Mouse (Mus musculus): ENCODE data around the gene Irak4. TPM values are rescaled to one million over a fixed set of nuclear protein-coding genes. Genes with fewer than 3 reads are reported as not detected.

Gene Irak4
- polyA plus RNA-seq (2015; fragmentation: Nextera tagmentation; extraction: Ambion mirVana), result 9.7 TPM in 2 replicates

DNA sequence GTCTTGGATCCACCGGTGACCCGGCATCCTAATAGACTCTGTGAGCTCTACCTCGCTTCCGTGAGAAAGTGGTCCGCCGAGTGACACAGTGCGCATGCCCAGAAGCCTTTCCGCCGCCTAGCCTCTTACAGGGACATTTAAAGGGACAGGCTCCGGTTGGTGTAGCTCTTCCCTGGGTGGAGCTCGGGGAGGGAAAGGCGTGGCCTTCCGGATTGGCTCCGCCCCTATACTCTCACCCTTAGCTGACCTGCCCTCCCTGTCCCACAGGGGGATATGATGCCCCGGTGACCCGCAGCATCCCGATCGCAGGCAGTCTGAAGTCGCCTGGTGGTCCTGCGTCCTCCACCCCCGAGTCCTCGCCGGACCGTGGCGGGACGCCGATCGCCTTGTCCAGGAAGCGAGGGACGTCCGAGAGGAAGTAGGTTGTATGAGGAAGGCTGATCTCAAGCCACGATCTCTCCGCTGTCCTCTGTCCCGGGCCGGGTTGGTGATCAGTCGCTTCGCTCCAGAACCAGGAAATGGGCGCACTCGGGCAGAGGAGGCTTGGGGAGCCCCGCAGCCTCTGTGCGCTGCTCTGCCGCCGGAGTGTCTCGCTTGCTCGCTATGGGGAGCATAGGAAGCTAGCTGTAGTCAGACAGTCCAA lies at the start of gene Irak4, which contains the start of gene Pus7l:
Gene Irak4 (plus strand): TSS at position 235 of the 643 bp plus-strand sequence.
Gene Pus7l (minus strand): TSS at position 139 of the 643 bp plus-strand sequence.
- ATAC-seq (ENCODE audit: insufficient number of reproducible peaks, low FRiP score, low TSS enrichment, low read depth), result peak; percentile 97
- Histone ChIP-seq H3K4me1 (peaks cover 4% of the 10 kb centered on the region), H3K27ac (peak within 1 kb of the TSS; percentile 86), H3K4me2 (peak within 1 kb of the TSS; percentile 79), H3K27me3 (no peaks in the 10 kb centered on the region), H3K9me3 (no peaks in the 10 kb centered on the region), H3K36me3 (0 out of 2 replicates have a peak, but pooled peaks cover 3% of the 10 kb centered on the region), H3K9ac (peak within 1 kb of the TSS; percentile 63), H3K4me3 (peak within 1 kb of the TSS; percentile 74)
- under 1% methylated on average over 45 of the region's 45 CpGs for WGBS

DNA sequence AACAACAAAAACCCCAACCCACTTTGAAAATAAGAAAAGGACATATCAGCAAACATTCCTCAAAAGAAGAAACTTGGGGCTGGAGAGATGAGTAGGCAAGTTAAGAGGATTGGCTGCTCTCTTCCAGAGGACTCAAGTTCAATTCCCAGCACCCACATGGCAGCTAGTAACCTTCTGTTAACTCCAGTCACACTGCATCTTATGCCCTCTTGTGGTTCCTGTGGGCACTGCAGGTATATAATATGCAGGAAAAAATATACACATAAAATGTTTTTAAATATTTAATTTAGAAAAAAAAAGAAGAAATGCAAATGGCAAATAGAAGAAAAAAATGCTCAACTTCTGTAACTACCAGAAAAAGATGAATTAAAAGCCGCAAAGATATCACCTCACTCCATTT lies 49.0 kb upstream of the Irak4 start:
- Histone ChIP-seq H3K4me2 (no peak overlapping the region), H3K4me3 (no peak overlapping the region), H3K36me3 (no peaks in the 10 kb centered on the region), H3K27me3 (no peaks in the 10 kb centered on the region), H3K9ac (no peak overlapping the region), H3K27ac (no peak overlapping the region), H3K4me1 (no peaks in the 10 kb centered on the region), H3K9me3 (no peaks in the 10 kb centered on the region)
- no peak for ATAC-seq (ENCODE audit: insufficient number of reproducible peaks, low FRiP score, low TSS enrichment, low read depth)
- 98% methylated on average over 1 of the region's 1 CpGs for WGBS

DNA sequence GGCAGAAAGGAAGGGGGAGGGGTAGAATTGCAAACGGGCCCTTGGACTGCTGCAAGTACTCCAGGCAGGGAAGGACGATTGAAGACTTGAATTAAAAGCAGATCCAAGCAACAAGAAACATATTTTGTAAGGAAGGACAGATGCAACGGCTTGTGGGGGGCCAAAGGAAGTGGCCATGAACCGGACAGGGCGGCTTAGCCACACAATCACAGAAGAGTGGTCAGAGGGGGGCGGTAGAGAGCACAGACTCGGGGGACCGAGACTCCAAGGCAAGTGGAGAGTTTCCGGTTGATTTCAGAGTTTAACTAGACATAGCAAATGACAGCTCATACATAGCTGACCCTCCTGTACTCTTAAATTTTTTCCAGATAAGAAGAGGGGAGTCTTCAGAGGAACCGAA lies 47.5 kb upstream of the Irak4 start:
- Histone ChIP-seq H3K9ac (no peak overlapping the region), H3K4me1 (no peaks in the 10 kb centered on the region), H3K4me2 (no peak overlapping the region), H3K4me3 (no peak overlapping the region), H3K27me3 (no peaks in the 10 kb centered on the region), H3K9me3 (no peaks in the 10 kb centered on the region), H3K27ac (no peak overlapping the region), H3K36me3 (no peaks in the 10 kb centered on the region)
- WGBS, result 60% methylated on average over 10 of the region's 10 CpGs
- ATAC-seq (ENCODE audit: insufficient number of reproducible peaks, low FRiP score, low TSS enrichment, low read depth), result no peak

DNA sequence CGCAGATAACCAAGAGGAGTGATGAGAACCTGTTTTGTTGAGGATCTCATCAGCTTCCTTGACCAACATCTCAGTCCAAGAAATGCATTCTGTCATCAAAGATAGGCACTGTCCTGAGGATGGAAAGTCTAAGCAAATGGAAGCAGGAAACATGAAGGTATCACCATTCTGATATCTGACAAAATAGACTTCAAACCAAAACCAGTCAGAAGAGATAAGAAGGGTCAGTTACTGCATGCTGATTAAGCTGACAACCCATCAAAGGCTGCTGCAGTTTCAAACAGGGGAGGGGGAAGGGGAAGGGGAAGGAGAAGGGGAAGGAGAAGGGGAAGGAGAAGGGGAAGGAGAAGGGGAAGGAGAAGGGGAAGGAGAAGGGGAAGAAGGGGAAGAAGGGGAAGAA lies 44.2 kb upstream of the Irak4 start:
- H3K27me3 ChIP-seq, result no peaks in the 10 kb centered on the region
- H3K4me1 ChIP-seq, result no peaks in the 10 kb centered on the region
- ATAC-seq (ENCODE audit: insufficient number of reproducible peaks, low FRiP score, low TSS enrichment, low read depth), result no peak
- WGBS, result 82% methylated on average over 1 of the region's 1 CpGs
- H3K4me2 ChIP-seq, result no peak overlapping the region
- no peaks in the 10 kb centered on the region for H3K36me3 ChIP-seq
- H3K9me3 ChIP-seq, result no peaks in the 10 kb centered on the region
- no peak overlapping the region for H3K9ac ChIP-seq
- H3K27ac ChIP-seq, result no peak overlapping the region
- no peak overlapping the region for H3K4me3 ChIP-seq

DNA sequence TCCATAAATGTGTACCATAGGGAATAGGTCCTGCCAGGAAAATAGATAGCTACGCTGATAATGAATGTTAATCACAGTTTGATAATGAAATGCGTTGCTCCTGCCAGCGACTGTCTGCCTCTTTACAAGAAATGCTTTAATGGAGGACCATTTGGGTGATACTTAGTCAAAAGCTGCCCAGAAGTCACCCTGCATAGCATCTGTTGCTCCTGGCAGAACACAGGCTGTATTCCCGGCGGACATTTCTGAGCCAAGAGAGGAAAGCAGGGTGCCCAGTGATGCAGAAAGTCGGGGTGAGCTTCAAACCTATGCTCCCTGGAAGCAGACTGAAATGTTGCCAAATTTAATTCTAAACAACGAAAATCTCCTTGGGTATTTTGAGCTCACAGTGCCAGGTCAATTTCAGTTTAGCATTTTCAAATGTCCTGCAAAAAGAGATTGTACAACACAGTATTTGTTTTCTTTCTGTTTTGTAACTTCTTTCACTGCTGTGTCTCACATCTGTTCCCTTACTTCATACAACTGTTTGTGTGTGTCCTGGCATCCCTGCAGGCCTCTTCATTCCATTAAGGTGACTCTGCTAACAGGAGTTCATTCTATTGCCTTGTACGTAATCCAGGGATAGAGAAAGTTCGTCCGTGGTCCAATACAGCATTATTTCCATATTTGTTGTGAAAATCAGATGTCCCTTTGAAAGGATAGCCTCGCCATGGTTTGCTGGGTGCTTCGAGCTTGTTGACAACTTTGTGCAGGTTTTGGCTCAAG lies 39.8 kb upstream of the Irak4 start:
- Histone ChIP-seq H3K4me1 (no peaks in the 10 kb centered on the region), H3K9me3 (no peaks in the 10 kb centered on the region), H3K4me3 (no peak overlapping the region), H3K9ac (no peak overlapping the region), H3K36me3 (no peaks in the 10 kb centered on the region), H3K27me3 (no peaks in the 10 kb centered on the region), H3K27ac (no peak overlapping the region), H3K4me2 (no peak overlapping the region)
- ATAC-seq (ENCODE audit: insufficient number of reproducible peaks, low FRiP score, low TSS enrichment, low read depth), result no peak
- WGBS, result 79% methylated on average over 12 of the region's 12 CpGs

DNA sequence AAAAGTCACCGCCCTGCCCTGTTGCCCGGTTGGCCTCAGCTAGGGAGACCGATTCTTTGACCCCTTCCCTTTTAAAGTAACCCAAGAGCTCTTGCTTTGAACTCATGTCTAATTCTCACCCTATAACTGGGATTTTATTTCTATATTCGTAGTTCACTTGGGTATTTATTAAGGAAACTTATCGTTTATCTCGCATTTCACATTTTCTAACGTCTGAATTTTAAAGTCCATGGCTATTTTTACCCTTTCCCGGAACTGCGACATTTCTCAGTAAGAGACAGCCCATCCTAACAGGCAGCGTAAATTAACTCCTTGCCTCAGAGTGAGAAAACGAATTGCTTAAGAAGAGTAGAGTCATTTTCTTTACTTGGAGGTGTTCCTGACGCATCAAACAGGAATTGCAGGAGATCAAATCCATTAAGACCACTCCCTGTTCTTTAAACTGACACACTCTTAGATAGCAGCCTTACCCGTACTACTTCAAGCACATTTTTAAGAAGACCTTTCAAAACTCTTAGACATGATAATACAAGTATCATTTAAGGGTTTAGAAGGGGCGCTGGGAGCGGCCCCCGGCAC lies 25.4 kb upstream of the Irak4 start:
- Histone ChIP-seq H3K4me3 (no peak overlapping the region), H3K9me3 (no peaks in the 10 kb centered on the region), H3K4me1 (no peaks in the 10 kb centered on the region), H3K27ac (no peak overlapping the region), H3K27me3 (no peaks in the 10 kb centered on the region), H3K4me2 (no peak overlapping the region), H3K36me3 (no peaks in the 10 kb centered on the region), H3K9ac (no peak overlapping the region)
- 66% methylated on average over 16 of the region's 16 CpGs for WGBS
- ATAC-seq (ENCODE audit: insufficient number of reproducible peaks, low FRiP score, low TSS enrichment, low read depth), result no peak

DNA sequence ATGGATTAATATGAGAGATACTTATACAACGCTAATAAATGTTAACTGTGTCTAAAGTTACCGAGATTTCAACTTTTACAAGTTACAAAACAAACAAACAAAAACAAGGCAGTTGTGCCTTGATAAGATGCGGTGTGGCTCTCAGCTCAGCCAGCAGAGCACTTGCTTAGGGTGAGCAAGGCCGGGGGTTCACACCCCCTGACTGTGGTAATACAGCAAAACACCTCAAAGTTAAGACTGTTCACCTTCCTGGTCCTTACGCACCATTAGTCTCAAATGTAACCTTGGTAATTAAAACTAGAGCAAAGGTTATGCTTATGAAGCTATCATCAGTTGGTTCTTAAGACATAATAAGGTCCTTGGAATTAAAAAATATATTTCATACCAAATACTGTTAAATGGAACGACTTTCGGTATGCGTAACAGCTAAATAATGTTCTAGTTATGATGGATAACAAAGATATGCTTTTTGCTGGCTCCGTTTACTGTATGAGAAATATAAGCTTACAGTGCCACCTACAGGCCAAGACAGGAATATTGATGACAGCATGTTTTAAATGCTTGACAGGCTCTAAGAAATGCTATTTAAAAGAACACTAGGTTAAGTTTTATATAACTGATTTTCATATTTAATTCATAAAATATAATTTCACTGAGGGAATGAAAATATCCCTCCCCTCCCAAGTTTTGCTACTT lies 23.1 kb upstream of the Irak4 start:
- no peak overlapping the region for H3K4me3 ChIP-seq
- ATAC-seq (ENCODE audit: insufficient number of reproducible peaks, low FRiP score, low TSS enrichment, low read depth), result no peak
- no peak overlapping the region for H3K4me2 ChIP-seq
- H3K27me3 ChIP-seq, result no peaks in the 10 kb centered on the region
- peaks cover 4% of the 10 kb centered on the region; the same call in 1 of the 2 replicates for H3K36me3 ChIP-seq
- H3K9ac ChIP-seq, result no peak overlapping the region
- WGBS, result 33% methylated on average over 9 of the region's 9 CpGs
- H3K4me1 ChIP-seq, result no peaks in the 10 kb centered on the region
- no peaks in the 10 kb centered on the region for H3K9me3 ChIP-seq
- no peak overlapping the region for H3K27ac ChIP-seq

DNA sequence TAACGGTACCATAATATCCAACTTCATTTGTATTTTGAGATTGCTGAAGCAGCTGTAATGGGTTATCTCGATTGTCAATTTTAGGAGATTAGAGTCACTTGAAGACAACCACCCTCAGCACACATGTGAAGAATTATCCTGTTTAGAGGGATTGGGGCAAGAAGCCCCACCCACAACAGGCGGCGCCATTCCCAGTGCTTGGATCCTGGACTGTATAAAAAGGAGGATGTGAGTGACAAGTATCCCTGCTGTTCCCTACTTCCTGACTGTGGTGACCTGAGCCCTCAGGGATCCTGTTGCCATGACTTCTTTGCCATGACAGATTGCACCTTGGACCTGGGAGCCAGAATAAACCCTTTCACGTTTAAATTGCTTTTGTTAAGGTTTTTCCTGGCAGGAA lies 22.5 kb upstream of the Irak4 start:
- Histone ChIP-seq H3K4me3 (no peak overlapping the region), H3K9ac (no peak overlapping the region), H3K4me1 (no peaks in the 10 kb centered on the region), H3K9me3 (no peaks in the 10 kb centered on the region), H3K4me2 (no peak overlapping the region), H3K36me3 (peaks cover 9% of the 10 kb centered on the region; the same call in 1 of the 2 replicates), H3K27me3 (no peaks in the 10 kb centered on the region), H3K27ac (no peak overlapping the region)
- ATAC-seq (ENCODE audit: insufficient number of reproducible peaks, low FRiP score, low TSS enrichment, low read depth), result no peak
- 73% methylated on average over 5 of the region's 5 CpGs for WGBS

DNA sequence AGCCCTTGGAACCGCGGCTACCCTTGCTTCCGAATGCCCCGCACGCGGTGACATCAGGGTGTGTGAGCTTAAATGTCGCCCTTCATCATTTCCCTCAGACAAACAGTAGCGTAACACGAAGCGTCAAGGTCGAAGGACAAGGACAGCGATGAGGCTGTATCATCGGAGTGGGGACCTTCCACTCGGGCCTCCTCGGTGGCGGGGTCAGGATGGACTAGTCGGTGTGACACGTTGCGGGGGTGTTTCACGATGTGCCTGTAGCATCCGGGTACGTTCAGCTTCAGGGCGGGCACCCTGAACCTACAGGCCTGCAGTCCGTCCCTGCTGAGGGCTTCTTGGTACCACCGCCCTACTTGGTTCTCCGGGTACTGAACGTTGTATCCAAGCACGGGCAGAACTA lies 20.2 kb upstream of the Irak4 start:
- no peak for ATAC-seq (ENCODE audit: insufficient number of reproducible peaks, low FRiP score, low TSS enrichment, low read depth)

DNA sequence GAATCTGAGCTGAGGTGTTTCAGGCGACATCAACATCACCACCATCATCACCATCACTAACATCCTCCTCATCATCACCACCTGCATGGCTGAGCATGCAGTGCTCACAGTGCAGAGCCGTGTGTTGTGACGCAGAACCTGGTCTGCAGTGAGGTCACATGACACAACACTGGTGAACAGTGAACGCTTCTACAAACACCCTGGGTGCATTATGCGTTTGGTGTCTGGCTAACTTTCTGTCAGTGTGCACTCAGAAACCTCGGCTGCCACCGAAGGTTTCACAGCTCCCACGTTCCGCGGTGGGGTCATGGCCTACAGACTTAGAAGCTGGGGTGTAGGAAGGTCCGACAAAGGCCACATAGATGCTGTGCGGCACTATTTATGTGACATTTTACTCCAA lies 18.5 kb upstream of the Irak4 start:
- H3K4me2 ChIP-seq, result no peak overlapping the region
- H3K36me3 ChIP-seq, result peaks cover 21% of the 10 kb centered on the region; the same call in 1 of the 2 replicates
- H3K27ac ChIP-seq, result no peak overlapping the region
- H3K27me3 ChIP-seq, result no peaks in the 10 kb centered on the region
- WGBS, result 85% methylated on average over 12 of the region's 12 CpGs
- no peak for ATAC-seq (ENCODE audit: insufficient number of reproducible peaks, low FRiP score, low TSS enrichment, low read depth)
- no peak overlapping the region for H3K4me3 ChIP-seq
- no peak overlapping the region for H3K9ac ChIP-seq
- H3K4me1 ChIP-seq, result no peaks in the 10 kb centered on the region
- no peaks in the 10 kb centered on the region for H3K9me3 ChIP-seq

More for the DNA sequence above, 20.2 kb upstream of the Irak4 start:
- H3K4me3 ChIP-seq, result no peak overlapping the region
- 87% methylated on average over 28 of the region's 28 CpGs for WGBS
- H3K36me3 ChIP-seq, result peaks cover 18% of the 10 kb centered on the region; the same call in 1 of the 2 replicates
- no peak overlapping the region for H3K4me2 ChIP-seq
- H3K9ac ChIP-seq, result no peak overlapping the region
- no peaks in the 10 kb centered on the region for H3K4me1 ChIP-seq
- H3K27ac ChIP-seq, result no peak overlapping the region
- no peaks in the 10 kb centered on the region for H3K27me3 ChIP-seq
- H3K9me3 ChIP-seq, result no peaks in the 10 kb centered on the region

DNA sequence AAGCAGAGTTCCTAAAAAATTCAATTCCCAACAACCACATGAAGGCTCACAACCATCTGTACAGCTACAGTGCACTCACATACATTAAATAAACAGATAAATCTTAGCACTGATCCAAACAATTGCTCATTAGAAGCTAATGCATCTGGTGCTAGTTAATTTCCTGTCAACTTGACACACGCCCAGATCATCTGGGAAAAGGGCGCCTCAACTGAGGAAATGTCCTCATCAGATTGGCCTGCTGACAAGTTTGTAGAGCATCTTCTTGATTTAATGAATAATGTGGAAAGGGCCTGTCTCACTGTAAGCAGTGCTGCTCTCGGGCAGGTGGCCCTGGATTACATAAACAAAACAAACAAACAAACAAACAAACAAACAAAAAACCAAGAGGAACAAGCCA lies 12.9 kb upstream of the Irak4 start:
- WGBS, result 72% methylated on average over 3 of the region's 3 CpGs
- ATAC-seq (ENCODE audit: insufficient number of reproducible peaks, low FRiP score, low TSS enrichment, low read depth), result no peak

More for the DNA sequence above, 12.9 kb upstream of the Irak4 start:
- Histone ChIP-seq H3K9me3 (no peaks in the 10 kb centered on the region), H3K4me3 (no peak overlapping the region), H3K4me2 (no peak overlapping the region), H3K9ac (no peak overlapping the region), H3K4me1 (no peaks in the 10 kb centered on the region), H3K36me3 (peaks cover 25% of the 10 kb centered on the region), H3K27ac (no peak overlapping the region), H3K27me3 (no peaks in the 10 kb centered on the region)
